Mouse (Mus musculus) lung, adult 2 months (tissue): ENCODE results near the gene Pnmal1. TPM values are rescaled to one million over a fixed set of nuclear protein-coding genes. Genes with fewer than 3 reads are reported as not detected.

Experiments used
- DNase-seq: peaks from one replicate; pipeline ENCODE4 v3.0.0; 2022
- H3K4me1 ChIP-seq: fragments of 200-500 bp; 2 replicates; pipeline ENCODE4 v1.6.1; 2011; ENCODE audit warnings: low read length; ENCODE audit not compliant: control insufficient read depth, insufficient read depth
- H3K4me3 ChIP-seq: fragments of 200-500 bp; replicated peaks from 2 replicates; pipeline ENCODE3; 2011; ENCODE audit warnings: low read depth, mild to moderate bottlenecking, control low read depth, low read length; ENCODE audit errors: extremely low read depth
- CTCF ChIP-seq: fragments of 200-500 bp; IDR thresholded peaks from 2 replicates; pipeline ENCODE4 v1.5.1; 2011; ENCODE audit warnings: mild to moderate bottlenecking, low read length, control low read depth; ENCODE audit not compliant: insufficient read depth
- POLR2A ChIP-seq: fragments of 200-500 bp; IDR thresholded peaks from 2 replicates; pipeline ENCODE4 v1.6.1; 2011; ENCODE audit warnings: low read depth, mild to moderate bottlenecking, control low read depth, low read length, borderline replicate concordance; ENCODE audit errors: extremely low read depth
- WGBS: fragments of 180-500 bp; shearing (Covaris S2); methylation state at CpG from one replicate; pipeline ENCODE4 v1.1.7; 2018; 5-methylcytosine and 5-hydroxymethylcytosine counted together
- polyA plus RNA-seq: library from polyadenylated mRNA; depleted of rRNA; stranded (reverse); fragments of >200 nt; gene quantifications from 2 replicates; pipeline ENCODE4 v1.2.3, GENCODE M21; 2012

The Pnmal1 gene
- polyA plus RNA-seq, 1 experiment = not detected

DNA sequence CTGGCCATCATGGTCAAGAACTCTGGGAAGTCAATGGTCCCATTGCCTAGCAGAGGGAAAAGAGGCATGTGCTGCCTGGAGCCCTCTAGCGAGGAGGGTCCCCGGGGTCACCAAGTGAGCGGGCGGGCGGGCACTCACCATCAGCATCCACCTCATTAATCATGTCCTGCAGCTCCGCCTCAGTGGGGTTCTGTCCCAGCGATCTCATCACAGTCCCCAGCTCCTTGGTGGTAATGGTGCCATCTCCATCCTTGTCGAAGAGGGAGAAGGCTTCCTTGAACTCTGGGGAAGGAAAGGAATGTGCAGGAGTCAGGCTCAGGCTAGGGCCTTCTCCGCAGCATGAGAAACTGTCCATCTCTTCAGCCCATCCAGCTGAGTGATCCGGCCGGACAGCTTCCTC, 42.0 kb upstream of the Pnmal1 start:
- TF ChIP-seq POLR2A (no peak), CTCF (no peak)
- H3K4me1 ChIP-seq = peaks cover 14% of the 10 kb centered on the region
- no peak overlapping the region for H3K4me3 ChIP-seq
- DNase-seq = no peak
- WGBS = 62% methylated on average over 11 of the region's 11 CpGs

DNA sequence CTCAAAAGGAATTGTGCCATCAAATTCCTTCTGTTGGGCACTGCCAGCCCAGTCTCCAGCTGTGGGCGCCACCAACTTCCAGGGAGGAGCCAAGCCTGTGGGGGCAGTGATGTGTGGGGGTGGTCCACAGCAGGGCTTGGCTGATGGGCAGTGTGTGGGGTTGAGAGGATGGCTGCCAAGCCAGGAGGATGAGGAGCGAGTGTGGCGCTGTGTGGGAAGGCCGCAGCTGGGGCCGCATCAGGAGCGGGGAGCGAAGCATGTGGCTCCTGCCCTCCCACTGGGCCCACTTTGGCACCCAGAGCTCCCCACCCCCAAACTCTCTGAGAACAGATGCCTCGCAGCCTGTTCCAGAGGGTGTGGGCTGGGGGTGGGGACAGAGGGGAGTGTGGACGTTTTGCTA, 41.5 kb upstream of the Pnmal1 start:
- Histone ChIP-seq H3K4me3 (no peak overlapping the region), H3K4me1 (peaks cover 17% of the 10 kb centered on the region)
- no peak for DNase-seq
- TF ChIP-seq POLR2A = no peak
- TF ChIP-seq CTCF = no peak
- 73% methylated on average over 9 of the region's 9 CpGs for WGBS

DNA sequence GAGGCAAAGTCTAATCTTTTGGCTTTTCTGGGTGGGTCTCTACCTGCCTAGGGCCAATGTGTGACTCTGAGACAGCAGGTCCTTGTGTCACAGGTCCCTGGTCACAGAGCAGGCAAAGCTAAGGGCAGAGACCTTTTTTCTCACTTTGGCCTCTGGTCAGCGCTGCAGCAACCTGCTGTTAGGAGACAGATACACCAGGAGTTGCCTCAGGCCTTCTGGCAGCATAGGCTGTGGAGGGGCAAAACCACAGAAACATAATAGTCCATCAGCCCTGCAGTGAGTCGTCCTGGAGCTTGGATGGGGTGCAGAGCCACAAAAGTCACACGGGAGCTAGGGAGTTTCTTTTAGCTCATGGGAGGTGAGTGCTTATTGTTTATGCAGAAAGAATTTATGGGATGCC, 40.8 kb upstream of the Pnmal1 start:
- WGBS = 83% methylated on average over 3 of the region's 3 CpGs
- Histone ChIP-seq H3K4me1 (peaks cover 17% of the 10 kb centered on the region), H3K4me3 (no peak overlapping the region)
- no peak for DNase-seq
- TF ChIP-seq CTCF (no peak), POLR2A (no peak)

DNA sequence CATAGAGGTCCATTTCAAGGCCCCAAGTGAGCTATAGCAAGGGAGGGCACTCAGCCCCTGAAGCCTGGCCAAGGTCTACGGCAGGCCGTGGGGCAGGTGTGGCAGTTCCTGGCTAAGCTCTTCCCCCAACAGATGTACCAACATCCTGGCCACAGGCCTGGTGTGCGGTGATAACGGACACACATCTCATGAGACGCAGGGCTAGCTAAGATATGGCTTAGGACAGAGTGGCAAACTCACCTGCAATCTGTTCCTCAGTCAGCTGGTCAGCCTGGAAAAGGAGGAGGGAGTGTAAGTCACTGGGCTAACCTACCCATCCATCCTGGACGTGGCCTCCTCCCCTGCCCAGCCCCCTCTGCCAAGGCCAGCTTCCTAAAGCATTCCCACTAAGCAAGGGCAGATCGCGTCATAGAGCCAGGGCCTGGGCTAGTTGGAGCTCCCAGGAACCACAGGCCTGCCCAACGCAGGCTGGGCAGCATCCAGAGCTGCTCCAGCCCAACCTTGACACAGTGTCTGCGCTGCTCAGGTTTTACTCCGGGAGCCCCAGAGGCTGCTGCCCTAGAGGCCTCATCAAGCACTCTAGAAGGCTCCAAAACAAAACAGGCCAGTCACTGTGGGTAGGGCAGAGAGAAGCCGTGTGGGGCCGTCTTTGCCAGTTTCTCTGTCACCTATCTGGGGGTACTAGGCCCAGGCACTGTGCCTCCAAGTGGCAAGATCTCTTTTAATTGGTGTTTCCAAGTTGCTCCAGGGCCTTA, 39.9 kb upstream of the Pnmal1 start:
- no peak for DNase-seq
- H3K4me3 ChIP-seq = no peak overlapping the region
- WGBS = 73% methylated on average over 13 of the region's 13 CpGs
- H3K4me1 ChIP-seq = peaks cover 17% of the 10 kb centered on the region
- TF ChIP-seq POLR2A (no peak), CTCF (no peak)

DNA sequence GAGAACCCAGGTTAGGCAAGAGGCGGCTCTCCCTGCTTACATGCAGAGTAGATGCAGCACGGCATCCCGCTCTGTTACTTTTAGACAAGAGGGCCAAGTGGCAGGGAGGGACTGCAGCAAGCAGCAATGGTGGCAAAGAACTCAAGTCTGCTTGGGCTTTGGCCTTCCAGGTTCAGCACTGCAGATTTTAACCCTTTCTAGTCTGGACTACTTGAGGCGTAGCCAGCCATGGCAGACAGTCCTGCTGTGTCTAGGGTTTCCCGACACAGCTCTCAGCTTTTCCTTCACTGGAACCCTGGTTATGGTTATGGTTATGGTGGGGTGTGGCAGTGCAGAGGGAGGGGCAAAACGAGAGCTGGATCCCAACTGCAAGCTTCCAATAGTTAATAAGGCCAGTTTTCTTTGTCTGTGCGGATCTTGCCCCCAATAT, 39.3 kb upstream of the Pnmal1 start:
- Histone ChIP-seq H3K4me3 (no peak overlapping the region), H3K4me1 (peaks cover 17% of the 10 kb centered on the region)
- TF ChIP-seq POLR2A (no peak), CTCF (no peak)
- no peak for DNase-seq
- 83% methylated on average over 7 of the region's 7 CpGs for WGBS

DNA sequence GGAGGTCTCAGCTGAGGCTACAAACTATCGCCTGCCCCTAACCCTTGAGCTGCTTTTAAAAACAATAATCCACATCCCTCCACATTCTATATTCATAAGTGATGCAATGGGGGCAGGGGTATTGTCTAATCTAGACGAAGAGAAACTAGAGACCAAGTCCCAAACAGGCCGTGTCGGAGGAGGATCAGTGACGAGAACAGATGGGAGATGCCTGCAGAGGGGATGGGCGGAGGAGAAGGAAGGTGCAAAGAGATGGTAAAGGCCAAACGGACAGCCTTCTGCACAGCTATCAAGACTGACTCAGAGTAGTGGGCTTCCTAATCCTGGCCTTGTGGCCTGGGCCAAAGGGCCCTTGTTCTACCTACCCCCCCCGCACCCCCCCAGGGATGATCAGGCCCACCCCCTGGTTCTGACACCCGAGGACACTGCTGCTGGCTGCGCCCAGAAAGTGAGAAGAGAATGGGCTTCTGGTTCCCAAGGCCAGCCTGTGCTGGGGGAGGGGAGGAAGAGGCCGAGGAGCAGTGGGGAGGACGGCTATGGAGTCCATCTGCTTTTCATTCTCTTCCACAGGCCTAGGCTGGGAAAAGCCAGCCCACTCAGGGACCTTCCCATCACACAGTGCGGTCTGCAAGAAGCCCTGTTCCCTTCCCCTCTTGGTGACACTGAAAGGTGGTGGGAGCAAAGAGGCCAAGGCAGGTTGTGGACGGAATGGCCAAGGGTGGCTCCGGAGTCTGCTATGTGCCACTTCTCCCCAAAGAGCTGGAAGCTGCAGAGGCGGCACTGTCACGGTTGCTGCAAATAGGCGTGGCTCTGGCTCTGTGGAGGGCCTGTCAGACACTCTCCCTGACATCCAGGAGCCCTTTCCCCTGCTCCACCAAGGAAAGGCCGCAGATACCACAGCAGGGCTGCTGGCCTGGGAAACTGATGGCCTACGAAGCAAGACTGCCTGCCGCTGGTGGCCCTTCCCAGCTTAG, 38.4 kb upstream of the Pnmal1 start:
- peak overlapping the region; percentile 18 for H3K4me3 ChIP-seq
- no peak for DNase-seq
- WGBS = 53% methylated on average over 21 of the region's 21 CpGs
- peaks cover 17% of the 10 kb centered on the region for H3K4me1 ChIP-seq
- no peak for TF ChIP-seq POLR2A

DNA sequence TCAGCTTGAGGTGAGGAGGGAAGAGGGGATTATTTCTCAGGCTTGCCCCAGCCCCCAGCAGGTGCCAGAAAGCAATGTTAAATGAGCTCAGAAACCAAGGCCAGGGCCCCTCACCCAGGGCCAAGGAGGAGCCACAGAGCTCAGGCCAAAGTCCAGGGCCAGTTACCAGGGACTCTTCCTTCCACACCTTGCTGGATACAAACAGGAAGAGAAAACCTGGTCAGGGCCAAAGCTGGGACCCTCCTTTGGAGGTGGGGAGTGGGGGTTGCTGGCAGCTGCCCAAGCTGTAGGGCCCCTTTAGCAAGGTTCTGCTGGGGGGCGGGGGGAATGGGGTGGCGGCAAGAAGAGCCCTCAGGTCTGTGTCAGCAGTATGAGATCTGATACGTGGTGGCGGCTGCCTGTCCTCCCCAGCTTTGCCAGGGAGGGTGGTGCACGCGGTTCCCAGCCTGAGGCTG, 37.6 kb upstream of the Pnmal1 start:
- 46% methylated on average over 6 of the region's 6 CpGs for WGBS
- Histone ChIP-seq H3K4me3 (no peak overlapping the region), H3K4me1 (peaks cover 17% of the 10 kb centered on the region)
- DNase-seq = no peak
- TF ChIP-seq POLR2A (no peak), CTCF (no peak)

DNA sequence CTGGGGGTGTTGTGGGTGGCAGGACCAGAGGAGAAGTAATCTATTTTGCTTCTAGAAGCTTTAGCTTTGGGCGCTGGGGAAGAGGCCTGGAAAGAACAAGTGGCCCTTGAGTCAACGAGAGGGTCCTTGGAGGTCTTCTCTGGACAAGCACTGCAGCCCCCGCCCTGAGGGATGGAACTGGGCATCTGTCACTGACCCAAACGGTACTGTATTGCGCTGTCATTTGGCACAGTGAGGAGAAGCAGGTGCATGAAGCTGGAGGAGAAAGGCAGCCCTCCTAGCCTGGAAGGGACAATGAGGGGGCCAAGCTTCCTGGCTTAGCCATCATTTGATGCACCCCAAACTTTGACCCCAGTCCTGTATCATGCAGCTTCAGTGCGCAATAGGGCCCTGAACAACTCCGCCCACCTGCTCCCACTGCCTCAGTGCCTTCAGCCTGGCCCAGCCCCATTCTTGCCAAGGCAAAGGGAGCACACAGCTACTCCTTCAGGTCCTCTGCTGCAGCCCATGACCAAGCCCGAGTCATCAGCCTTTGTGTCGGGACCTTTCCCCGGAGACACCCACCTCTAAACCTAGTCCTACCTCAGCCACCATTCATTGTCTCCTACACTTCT, 37.0 kb upstream of the Pnmal1 start:
- TF ChIP-seq POLR2A (no peak), CTCF (no peak)
- 39% methylated on average over 10 of the region's 10 CpGs for WGBS
- H3K4me1 ChIP-seq = peaks cover 17% of the 10 kb centered on the region
- H3K4me3 ChIP-seq = peak overlapping the region; percentile 79
- no peak for DNase-seq
